Mouse (Mus musculus): ENCODE data around the gene Mrgprg. TPM values are rescaled to one million over a fixed set of nuclear protein-coding genes. Genes with fewer than 3 reads are reported as not detected.

The Mrgprg gene
- not detected for polyA plus RNA-seq (2012; fragmentation: generic; extraction: Trizol)

GRCm38 (mm10) chr7:143766893-143767292, at the start of gene Mrgprg:
Gene Mrgprg (minus strand): TSS chr7:143766993.

DNA sequence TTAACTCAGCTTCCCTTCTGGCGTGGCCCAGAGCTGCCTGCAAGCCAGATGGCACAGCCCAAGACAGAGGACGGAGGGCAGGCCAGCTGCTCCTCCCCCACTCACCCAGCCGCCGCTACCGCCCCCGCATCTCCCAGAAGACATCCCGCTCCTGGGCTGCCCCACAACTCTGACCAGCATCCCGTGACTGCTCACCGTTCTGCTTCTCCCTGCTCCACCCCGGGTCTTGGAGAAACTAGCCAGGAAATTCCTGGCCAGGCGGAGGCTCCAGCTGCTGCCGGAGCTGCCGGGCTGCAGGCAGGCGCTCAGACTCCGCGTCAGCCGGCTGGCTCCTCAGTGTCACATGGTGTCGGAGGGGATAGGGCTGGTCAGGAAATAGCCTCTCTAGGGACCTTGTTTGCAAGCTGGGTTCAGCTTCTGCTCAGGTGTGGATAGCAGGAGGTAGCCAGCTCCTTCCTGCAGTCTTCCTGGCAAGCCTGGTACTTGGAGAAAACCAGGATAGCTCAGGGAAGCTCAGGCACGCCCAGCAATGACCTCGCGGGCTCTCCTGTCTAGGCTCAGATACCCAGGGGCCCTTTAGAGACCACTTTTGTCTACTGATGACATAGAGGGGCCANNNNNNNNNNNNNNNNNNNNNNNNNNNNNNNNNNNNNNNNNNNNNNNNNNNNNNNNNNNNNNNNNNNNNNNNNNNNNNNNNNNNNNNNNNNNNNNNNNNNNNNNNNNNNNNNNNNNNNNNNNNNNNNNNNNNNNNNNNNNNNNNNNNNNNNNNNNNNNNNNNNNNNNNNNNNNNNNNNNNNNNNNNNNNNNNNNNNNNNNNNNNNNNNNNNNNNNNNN, 17.4 kb upstream of the Mrgprg start, which contains the start of gene Mrgpre:
Mrgpre (minus strand) TSS at position 505 of the 834 bp plus-strand sequence.

DNA sequence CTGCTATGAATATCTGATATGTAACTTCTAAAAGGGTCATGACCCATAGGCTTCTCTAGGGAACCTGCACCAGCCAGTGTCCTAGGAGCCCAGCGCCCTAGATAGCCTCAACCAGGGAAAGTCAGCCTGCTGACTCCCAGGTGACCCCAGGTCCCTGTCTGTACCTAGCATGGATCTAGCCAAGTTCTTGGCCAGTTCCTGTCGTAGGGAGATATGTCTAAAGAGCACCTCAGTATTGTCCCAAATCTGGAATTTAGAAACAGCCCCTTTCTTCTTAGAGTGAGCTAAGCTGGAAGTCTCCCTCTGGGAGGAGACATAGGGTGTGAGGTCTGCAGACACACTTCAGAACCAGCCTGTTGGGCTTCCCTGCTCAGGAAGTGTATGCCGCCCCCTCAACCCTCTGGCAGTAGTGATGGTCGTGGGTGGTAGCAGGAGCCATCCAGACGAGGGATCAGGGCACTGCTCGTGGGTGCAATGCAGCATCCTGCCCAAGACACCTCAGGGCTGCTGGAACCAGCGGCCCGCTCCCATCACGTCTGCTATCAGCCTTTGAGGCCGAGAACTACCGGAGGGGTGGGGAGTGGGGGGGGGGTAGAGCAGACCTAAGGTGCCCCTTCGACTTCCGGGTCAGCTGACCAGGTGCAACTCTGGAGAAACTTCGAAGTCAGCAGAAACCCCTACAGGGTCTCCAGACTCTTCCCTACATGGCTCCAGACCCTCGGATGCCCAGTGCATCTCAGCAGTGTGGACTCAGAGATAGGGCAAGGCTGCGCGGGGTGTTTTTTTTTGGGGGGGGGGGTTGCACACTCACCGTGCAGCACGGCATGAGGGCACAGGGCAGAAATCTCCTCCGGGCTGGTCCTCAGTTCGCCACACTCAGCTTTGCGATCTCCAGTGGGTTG, 10.4 kb downstream of the Mrgprg start, which contains the start of gene Osbpl5:
Osbpl5 (minus strand) TSS at position 861 of the 902 bp plus-strand sequence.

Other genes starting within 250 kb of the Mrgprg start
- 10 to 100 TPM; 19.7 to 76.6 TPM for gene Nap1l4, start 217.9 kb downstream of the Mrgprg start, polyA plus RNA-seq (2012; fragmentation: generic; extraction: Trizol)
- gene Cars, start 166.9 kb downstream of the Mrgprg start, polyA plus RNA-seq (2012; fragmentation: generic; extraction: Trizol), result 10 to 100 TPM; 46.1 to 96.5 TPM
- gene Tnfrsf26, start 138.3 kb downstream of the Mrgprg start, polyA plus RNA-seq (2012; fragmentation: generic; extraction: Trizol), result under 1 TPM; 0.02 TPM
- gene Tnfrsf22, start 117.3 kb downstream of the Mrgprg start, polyA plus RNA-seq (2012; fragmentation: generic; extraction: Trizol), result 1 to 10 TPM; 2.3 to 2.4 TPM
- gene Tnfrsf23, start 81.1 kb downstream of the Mrgprg start, polyA plus RNA-seq (2012; fragmentation: generic; extraction: Trizol), result 1 to 10 TPM; 1.9 to 5.1 TPM
- 10 to 100 TPM; 13.6 to 38.6 TPM for gene Osbpl5, start 10.0 kb downstream of the Mrgprg start, polyA plus RNA-seq (2012; fragmentation: generic; extraction: Trizol)
- under 1 TPM; 0.13 to 0.98 TPM for gene Mrgpre, start 17.5 kb upstream of the Mrgprg start, polyA plus RNA-seq (2012; fragmentation: generic; extraction: Trizol)
- 1 to 10 TPM in 1 of 2 experiments, under 1 TPM in 1; 0.95 to 4.5 TPM for gene Nadsyn1, start 55.9 kb upstream of the Mrgprg start, polyA plus RNA-seq (2012; fragmentation: generic; extraction: Trizol)
- 10 to 100 TPM in 1 of 2 experiments, 1 to 10 TPM in 1; 7.8 to 17.3 TPM for gene Dhcr7, start 56.2 kb upstream of the Mrgprg start, polyA plus RNA-seq (2012; fragmentation: generic; extraction: Trizol)
- not detected for gene Gm498, start 99.8 kb upstream of the Mrgprg start, polyA plus RNA-seq (2012; fragmentation: generic; extraction: Trizol)
- under 1 TPM; 0.04 to 0.07 TPM for gene Shank2, start 234.9 kb upstream of the Mrgprg start, polyA plus RNA-seq (2012; fragmentation: generic; extraction: Trizol)

Data from C3H10T1/2 (cell line).